Mouse (Mus musculus) stomach, postnatal 0 days (tissue): Measurements from ENCODE around the gene Dhdh. TPM values are rescaled to one million over a fixed set of nuclear protein-coding genes. Genes with fewer than 3 reads are reported as not detected.

Experiments used
- ATAC-seq: fragments of 200-750 bp; cut with Nextera tagmentation; 2 replicates; pipeline ENCODE4 v1.8.0; 2017; ENCODE audit not compliant: low FRiP score, low TSS enrichment
- DNase-seq: peaks from one replicate; pipeline ENCODE4 v3.0.0-alpha.2; 2016; ENCODE audit warnings: low spot score
- H3K27ac ChIP-seq: fragments of 300-500 bp; sonication (generic); replicated peaks from 2 replicates; pipeline ENCODE4 v1.5.1; 2014; ENCODE audit warnings: mild to moderate bottlenecking, control low read depth
- H3K27me3 ChIP-seq: fragments of 300-500 bp; sonication (generic); 2 replicates; pipeline ENCODE4 v1.6.1; 2014; ENCODE audit warnings: low read length; ENCODE audit not compliant: control insufficient read depth, insufficient read depth
- H3K36me3 ChIP-seq: fragments of 300-500 bp; sonication (generic); 2 replicates; pipeline ENCODE4 v1.6.1; 2014; ENCODE audit warnings: low read length, mixed read lengths; ENCODE audit not compliant: control insufficient read depth, insufficient read depth
- H3K4me1 ChIP-seq: fragments of 300-500 bp; sonication (generic); replicated peaks from 2 replicates; pipeline ENCODE4 v1.6.1; 2014; ENCODE audit warnings: antibody characterized with exemption; ENCODE audit not compliant: control insufficient read depth, insufficient read depth
- H3K4me2 ChIP-seq: fragments of 300-500 bp; sonication (generic); replicated peaks from 2 replicates; pipeline ENCODE4 v1.6.1; 2014; ENCODE audit warnings: low read depth, mild to moderate bottlenecking, control low read depth, moderate library complexity
- H3K4me3 ChIP-seq: fragments of 300-500 bp; sonication (generic); 2 replicates; pipeline ENCODE4 v1.5.1; 2014; ENCODE audit warnings: low read depth, low read length, control low read depth
- H3K9ac ChIP-seq: fragments of 300-500 bp; sonication (generic); 2 replicates; pipeline ENCODE4 v1.6.1; 2014; ENCODE audit warnings: mild to moderate bottlenecking, low read length, control low read depth, mixed read lengths
- H3K9me3 ChIP-seq: fragments of 300-500 bp; sonication (generic); 2 replicates; pipeline ENCODE4 v1.6.1; 2016; ENCODE audit warnings: low read length; ENCODE audit not compliant: control insufficient read depth
- CTCF ChIP-seq: IDR thresholded peaks from 2 replicates; pipeline ENCODE4 v1.5.1; 2016; ENCODE audit warnings: antibody characterized with exemption, low read depth, mild to moderate bottlenecking, moderate library complexity
- EP300 ChIP-seq: optimal IDR thresholded peaks from 2 replicates; pipeline ENCODE3; 2016; ENCODE audit warnings: antibody characterized with exemption
- WGBS: fragments of 180-500 bp; shearing (Covaris S2); extraction: QIAGEN DNeasy Blood & Tissue Kit; methylation state at CpG from one replicate; pipeline ENCODE4 v1.1.7; 2014; 5-methylcytosine and 5-hydroxymethylcytosine counted together
- polyA plus RNA-seq: library from polyadenylated mRNA; unstranded; fragments of >200 nt; fragmentation: Nextera tagmentation; extraction: Ambion mirVana; gene quantifications from 2 replicates; pipeline ENCODE4 v1.2.1, GENCODE M21; 2015

Gene Dhdh
- polyA plus RNA-seq, 1 experiment from 2014 or later, result 1.1 TPM

GRCm38 (mm10) chr7:45526474-45527120 is 38.0 kb upstream of the Dhdh start:
- no peaks in the 10 kb centered on the region for H3K27me3 ChIP-seq
- WGBS, result 24% methylated on average over 7 of the region's 7 CpGs
- peak overlapping the region; percentile 97 for H3K27ac ChIP-seq
- peaks cover 4% of the 10 kb centered on the region; the same call in 1 of the 2 replicates for H3K36me3 ChIP-seq
- 0 out of 2 replicates have a peak, but pooled peaks cover 6% of the 10 kb centered on the region for H3K4me1 ChIP-seq
- H3K9ac ChIP-seq, result peak overlapping the region; percentile 93
- H3K4me3 ChIP-seq, result peak overlapping the region; percentile 76
- TF ChIP-seq EP300 (peak; percentile 68), CTCF (peak; percentile 59)
- peak overlapping the region; percentile 47 for H3K4me2 ChIP-seq
- no peaks in the 10 kb centered on the region for H3K9me3 ChIP-seq
- no peak for ATAC-seq
- no peak for DNase-seq

DNA sequence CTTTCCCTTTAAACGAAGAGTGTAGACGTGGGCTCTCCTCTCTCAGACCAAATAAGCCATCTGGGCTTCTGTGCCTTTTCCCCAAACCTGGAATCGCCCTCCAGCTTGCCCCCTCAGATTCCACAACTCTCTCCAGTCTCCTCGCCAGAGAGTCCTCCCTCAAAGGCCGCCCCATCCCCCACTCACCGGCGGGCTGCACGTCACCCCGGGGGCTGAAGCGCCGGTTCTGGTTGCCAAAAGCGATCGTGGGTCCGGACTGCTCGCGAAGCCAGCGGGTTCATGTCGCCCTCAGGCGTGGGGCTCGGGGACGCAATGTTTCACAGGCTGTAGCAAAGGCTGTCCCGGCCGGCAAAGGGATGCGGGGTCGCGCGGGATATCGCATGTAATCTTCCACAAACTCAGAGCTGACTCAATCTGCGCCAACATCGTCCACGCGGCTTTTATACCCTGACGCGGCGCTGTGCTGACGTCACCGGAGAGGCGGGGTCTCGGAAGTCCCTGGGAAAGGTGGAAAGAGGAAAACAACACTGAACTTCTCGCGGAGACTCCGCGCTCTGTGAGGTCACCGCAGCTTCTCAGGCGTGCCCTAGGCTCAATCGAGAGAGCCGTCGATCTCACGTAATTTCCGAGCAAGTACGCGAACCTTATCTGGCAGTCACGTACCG is 37.3 kb upstream of the Dhdh start, which contains the start of the genes Ppp1r15a and Plekha4:
Ppp1r15a (minus strand) TSS at position 460 of the 665 bp plus-strand sequence.
Plekha4 (plus strand) TSS at position 522 of the 665 bp plus-strand sequence.
- Histone ChIP-seq H3K4me1 (0 out of 2 replicates have a peak, but pooled peaks cover 6% of the 10 kb centered on the region), H3K4me3 (peak within 1 kb of the TSS; percentile 76), H3K27ac (peak within 1 kb of the TSS; percentile 97), H3K9me3 (no peaks in the 10 kb centered on the region), H3K36me3 (peaks cover 4% of the 10 kb centered on the region; the same call in 1 of the 2 replicates), H3K4me2 (peak within 1 kb of the TSS; percentile 88), H3K27me3 (no peaks in the 10 kb centered on the region), H3K9ac (peak within 1 kb of the TSS; percentile 93)
- WGBS, result under 1% methylated on average over 54 of the region's 54 CpGs
- DNase-seq (peak; percentile 97), ATAC-seq (peak; percentile 93)
- TF ChIP-seq EP300 (peak; percentile 76), CTCF (no peak)

GRCm38 (mm10) chr7:45524841-45525621 is 36.4 kb upstream of the Dhdh start:
- peak overlapping the region; percentile 93 for H3K9ac ChIP-seq
- H3K9me3 ChIP-seq, result no peaks in the 10 kb centered on the region
- peak overlapping the region; percentile 97 for H3K27ac ChIP-seq
- peak overlapping the region; percentile 88 for H3K4me2 ChIP-seq
- H3K27me3 ChIP-seq, result no peaks in the 10 kb centered on the region
- H3K36me3 ChIP-seq, result peaks cover 4% of the 10 kb centered on the region; the same call in 1 of the 2 replicates
- peak; percentile 48 for DNase-seq
- WGBS, result 19% methylated on average over 12 of the region's 12 CpGs
- H3K4me1 ChIP-seq, result 0 out of 2 replicates have a peak, but pooled peaks cover 6% of the 10 kb centered on the region
- TF ChIP-seq CTCF (no peak), EP300 (no peak)
- H3K4me3 ChIP-seq, result peak overlapping the region; percentile 76
- peak; percentile 18 for ATAC-seq

- peaks cover 4% of the 10 kb centered on the region; the same call in 1 of the 2 replicates for H3K36me3 ChIP-seq
- H3K4me1 ChIP-seq, result 0 out of 2 replicates have a peak, but pooled peaks cover 6% of the 10 kb centered on the region
- no peak for DNase-seq
- H3K9me3 ChIP-seq, result no peaks in the 10 kb centered on the region
- no peaks in the 10 kb centered on the region for H3K27me3 ChIP-seq
- H3K27ac ChIP-seq, result no peak overlapping the region
- peak overlapping the region; percentile 19 for H3K4me2 ChIP-seq
- H3K9ac ChIP-seq, result 0 out of 2 replicates have a peak overlapping the region, but pooled peaks have one; percentile 38
- peak overlapping the region; percentile 8; the same call in 1 of the 2 replicates for H3K4me3 ChIP-seq
- 73% methylated on average over 12 of the region's 13 CpGs for WGBS
- TF ChIP-seq CTCF, result no peak
- no peak for TF ChIP-seq EP300
- ATAC-seq, result no peak
Observed at GRCm38 (mm10) chr7:45523678-45524170, 35.1 kb upstream of the Dhdh start.

GRCm38 (mm10) chr7:45522957-45523676 is 34.5 kb upstream of the Dhdh start:
- ATAC-seq, result no peak
- 67% methylated on average over 18 of the region's 18 CpGs for WGBS

More at GRCm38 (mm10) chr7:45522957-45523676, 34.5 kb upstream of the Dhdh start:
- Histone ChIP-seq H3K27ac (0 out of 2 replicates have a peak overlapping the region, but pooled peaks have one; percentile 13), H3K36me3 (peaks cover 4% of the 10 kb centered on the region; the same call in 1 of the 2 replicates), H3K4me1 (0 out of 2 replicates have a peak, but pooled peaks cover 6% of the 10 kb centered on the region), H3K9me3 (no peaks in the 10 kb centered on the region), H3K9ac (peak overlapping the region; percentile 38; the same call in 1 of the 2 replicates), H3K4me3 (peak overlapping the region; percentile 8; the same call in 1 of the 2 replicates), H3K4me2 (peak overlapping the region; percentile 35), H3K27me3 (no peaks in the 10 kb centered on the region)
- no peak for DNase-seq
- TF ChIP-seq EP300 (no peak), CTCF (no peak)
